Mouse (Mus musculus): ENCODE measurements around the gene Ets2.

- TF ChIP-seq CTCF (IDR thresholded peaks at IDR 0.05; ENCODE audit: insufficient read depth, low read length) = no peak
- no peak for TF ChIP-seq POLR2A (IDR thresholded peaks at IDR 0.05; ENCODE audit: borderline replicate concordance, extremely low read depth, low read depth, low read length)
These were observed 57.5 kb downstream of the Ets2 start for GRCm38 (mm10) chr16:95759151-95759987.

Measured in lung, adult 2 months (tissue).